Mouse (Mus musculus): ENCODE data around the gene 4930505A04Rik. TPM values are rescaled to one million over a fixed set of nuclear protein-coding genes. Genes with fewer than 3 reads are reported as not detected.

4930505A04Rik gene
- polyA plus RNA-seq (2015; fragmentation: Nextera tagmentation; extraction: Ambion mirVana): not detected in 2 replicates

DNA sequence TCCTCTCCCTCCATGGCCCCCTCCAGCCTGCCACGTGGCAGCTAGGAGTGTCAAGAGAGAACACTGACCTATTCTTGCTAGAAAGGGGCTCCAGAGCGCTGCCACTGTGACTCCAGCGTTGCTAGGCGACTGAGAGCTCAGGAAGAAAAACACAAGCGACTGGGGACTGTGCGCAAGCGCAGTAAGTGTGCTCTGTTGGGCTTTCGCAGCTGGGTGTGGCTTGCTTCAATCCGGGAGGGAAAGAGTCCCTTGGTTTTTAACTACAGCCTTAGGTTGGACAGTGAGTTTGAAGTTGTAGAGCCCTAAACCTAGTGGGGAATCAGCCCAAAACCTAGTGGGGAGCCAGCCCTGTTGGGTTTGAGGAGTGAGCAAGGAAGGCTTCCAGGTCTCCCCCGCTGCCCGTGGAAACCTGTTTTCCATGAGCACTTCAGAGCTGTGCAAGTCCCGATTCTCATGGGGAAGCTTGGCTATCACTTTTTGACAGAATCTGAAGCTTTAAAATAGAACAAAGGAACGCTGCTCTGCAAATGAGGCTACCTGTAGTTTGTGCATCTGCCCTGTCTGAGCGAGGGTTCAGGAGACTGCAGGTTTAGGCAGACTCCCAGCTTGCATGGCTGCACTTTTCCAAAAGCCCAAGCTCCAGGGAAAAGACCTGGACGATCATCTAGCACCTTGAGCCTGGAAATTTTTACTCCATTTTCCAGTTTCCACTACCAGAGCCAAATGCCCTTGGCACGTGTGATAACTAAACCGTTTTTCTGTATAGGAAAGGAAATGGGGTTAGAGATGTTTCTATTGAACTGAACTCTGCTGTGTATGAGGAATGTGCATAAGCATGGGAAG lies at the start of gene 4930505A04Rik:
TSS of gene 4930505A04Rik (minus strand) at position 77 of the 843 bp plus-strand sequence.
- ATAC-seq: peak; percentile 99
- H3K36me3 ChIP-seq: no peaks in the 10 kb centered on the region
- H3K27me3 ChIP-seq (replicated peaks): no peaks in the 10 kb centered on the region
- H3K9me3 ChIP-seq: no peaks in the 10 kb centered on the region
- H3K4me3 ChIP-seq (replicated peaks): peak within 1 kb of the TSS; percentile 38
- H3K9ac ChIP-seq: peak within 1 kb of the TSS; percentile 43
- H3K4me1 ChIP-seq (replicated peaks): no peaks in the 10 kb centered on the region; the same call in 1 of the 2 replicates
- peak within 1 kb of the TSS; percentile 34 for H3K27ac ChIP-seq
- peak within 1 kb of the TSS; percentile 80 for H3K4me2 ChIP-seq (replicated peaks)
- WGBS: 6% methylated on average over 17 of the region's 17 CpGs

GRCm38 (mm10) chr11:30517133-30517532 lies 45.5 kb upstream of the 4930505A04Rik start:
- WGBS: 83% methylated on average over 2 of the region's 2 CpGs
- no peak overlapping the region for H3K9ac ChIP-seq

GRCm38 (mm10) chr11:30508178-30508577 lies 36.6 kb upstream of the 4930505A04Rik start:
- no peak overlapping the region for H3K4me2 ChIP-seq (replicated peaks)
- H3K9ac ChIP-seq: no peak overlapping the region
- H3K36me3 ChIP-seq: no peaks in the 10 kb centered on the region
- no peaks in the 10 kb centered on the region for H3K9me3 ChIP-seq
- no peak overlapping the region for H3K27ac ChIP-seq
- H3K4me1 ChIP-seq (replicated peaks): no peaks in the 10 kb centered on the region
- 81% methylated on average over 4 of the region's 4 CpGs for WGBS
- no peaks in the 10 kb centered on the region for H3K27me3 ChIP-seq (replicated peaks)
- H3K4me3 ChIP-seq (replicated peaks): no peak overlapping the region
- no peak for ATAC-seq

More at GRCm38 (mm10) chr11:30517133-30517532, 45.5 kb upstream of the 4930505A04Rik start:
- Histone ChIP-seq H3K4me2 (replicated peaks) (no peak overlapping the region), H3K9me3 (no peaks in the 10 kb centered on the region), H3K27ac (no peak overlapping the region), H3K4me1 (replicated peaks) (no peaks in the 10 kb centered on the region), H3K27me3 (replicated peaks) (no peaks in the 10 kb centered on the region), H3K36me3 (no peaks in the 10 kb centered on the region), H3K4me3 (replicated peaks) (no peak overlapping the region)
- no peak for ATAC-seq

DNA sequence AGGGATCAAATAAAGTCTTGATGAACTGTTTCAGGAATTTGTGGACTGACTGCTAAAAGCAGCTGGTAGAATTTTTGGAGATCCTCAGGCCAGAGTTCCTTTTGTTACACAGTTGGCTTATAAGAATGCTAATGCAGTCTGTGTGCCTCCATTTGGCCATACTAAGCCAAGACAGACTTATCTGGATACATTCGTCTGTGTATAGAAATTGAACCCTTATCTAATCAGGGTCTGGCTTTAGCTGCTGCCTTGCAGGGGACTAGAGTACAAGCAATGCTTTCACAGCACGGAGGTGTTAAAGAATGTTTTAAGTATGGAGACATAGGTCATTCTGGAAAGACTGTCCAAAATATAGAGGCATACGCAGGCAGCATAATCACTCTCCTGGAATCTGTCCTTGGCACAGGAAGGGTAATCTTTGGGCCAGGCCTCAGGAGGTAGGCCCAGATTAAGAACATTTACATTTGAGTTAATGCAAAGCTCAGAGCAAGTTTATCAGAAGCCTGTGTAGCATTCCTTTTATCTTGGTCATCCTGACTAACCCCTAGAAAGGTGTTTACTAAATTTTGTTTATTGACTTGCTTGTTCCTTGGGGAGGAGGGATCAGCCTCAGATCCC lies 27.2 kb upstream of the 4930505A04Rik start:
- Histone ChIP-seq H3K9me3 (no peaks in the 10 kb centered on the region), H3K4me1 (replicated peaks) (no peaks in the 10 kb centered on the region), H3K27ac (no peak overlapping the region), H3K4me2 (replicated peaks) (no peak overlapping the region), H3K36me3 (no peaks in the 10 kb centered on the region), H3K9ac (no peak overlapping the region), H3K4me3 (replicated peaks) (no peak overlapping the region), H3K27me3 (replicated peaks) (no peaks in the 10 kb centered on the region)
- WGBS: 59% methylated on average over 3 of the region's 3 CpGs
- ATAC-seq: no peak

- Histone ChIP-seq H3K27me3 (replicated peaks) (no peaks in the 10 kb centered on the region), H3K4me1 (replicated peaks) (no peaks in the 10 kb centered on the region), H3K36me3 (no peaks in the 10 kb centered on the region), H3K27ac (no peak overlapping the region), H3K9me3 (no peaks in the 10 kb centered on the region), H3K9ac (no peak overlapping the region), H3K4me3 (replicated peaks) (no peak overlapping the region), H3K4me2 (replicated peaks) (no peak overlapping the region)
- WGBS: 67% methylated on average over 2 of the region's 2 CpGs
- no peak for ATAC-seq
Measured at GRCm38 (mm10) chr11:30497151-30497550, 25.5 kb upstream of the 4930505A04Rik start.

- no peak for ATAC-seq
- Histone ChIP-seq H3K9ac (no peak overlapping the region), H3K9me3 (no peaks in the 10 kb centered on the region), H3K27ac (no peak overlapping the region), H3K36me3 (no peaks in the 10 kb centered on the region), H3K4me1 (replicated peaks) (no peaks in the 10 kb centered on the region), H3K4me3 (replicated peaks) (no peak overlapping the region), H3K4me2 (replicated peaks) (no peak overlapping the region), H3K27me3 (replicated peaks) (no peaks in the 10 kb centered on the region)
Measured at GRCm38 (mm10) chr11:30491515-30492260, 20.1 kb upstream of the 4930505A04Rik start.

GRCm38 (mm10) chr11:30488183-30488582 lies 16.6 kb upstream of the 4930505A04Rik start:
- H3K27me3 ChIP-seq (replicated peaks): no peaks in the 10 kb centered on the region
- no peak overlapping the region for H3K9ac ChIP-seq
- H3K4me3 ChIP-seq (replicated peaks): no peak overlapping the region
- no peak overlapping the region for H3K27ac ChIP-seq
- WGBS: 87% methylated on average over 10 of the region's 10 CpGs
- ATAC-seq: no peak
- H3K36me3 ChIP-seq: no peaks in the 10 kb centered on the region
- H3K4me2 ChIP-seq (replicated peaks): no peak overlapping the region
- H3K4me1 ChIP-seq (replicated peaks): no peaks in the 10 kb centered on the region
- H3K9me3 ChIP-seq: no peaks in the 10 kb centered on the region

GRCm38 (mm10) chr11:30483286-30483685 lies 11.7 kb upstream of the 4930505A04Rik start:
- no peak overlapping the region for H3K27ac ChIP-seq
- no peak for ATAC-seq
- H3K36me3 ChIP-seq: no peaks in the 10 kb centered on the region
- H3K4me3 ChIP-seq (replicated peaks): no peak overlapping the region
- H3K9ac ChIP-seq: no peak overlapping the region
- H3K4me2 ChIP-seq (replicated peaks): no peak overlapping the region
- no peaks in the 10 kb centered on the region for H3K9me3 ChIP-seq
- 73% methylated on average over 4 of the region's 4 CpGs for WGBS
- H3K27me3 ChIP-seq (replicated peaks): no peaks in the 10 kb centered on the region
- no peaks in the 10 kb centered on the region for H3K4me1 ChIP-seq (replicated peaks)

DNA sequence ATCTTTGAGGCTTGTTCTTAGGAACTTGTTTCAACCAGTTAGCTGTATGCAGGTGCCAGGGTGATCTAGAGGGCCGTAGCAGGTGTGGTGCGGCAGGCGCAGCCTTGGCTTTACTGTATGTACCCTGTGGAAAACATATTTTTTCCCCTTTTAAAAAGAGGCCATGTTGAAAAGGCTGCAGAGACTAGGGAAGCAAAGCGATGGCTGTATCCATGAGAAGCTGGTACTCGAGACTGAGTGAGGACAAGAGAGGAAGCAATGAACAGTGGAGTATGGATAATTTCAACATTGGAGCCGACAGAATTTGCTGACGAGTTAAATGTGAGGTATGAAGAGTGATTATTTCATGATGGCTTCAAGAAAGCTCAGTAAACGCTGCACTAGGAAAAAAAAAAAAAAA lies 440 bp downstream of the 4930505A04Rik start:
- Histone ChIP-seq H3K9me3 (no peaks in the 10 kb centered on the region), H3K36me3 (no peaks in the 10 kb centered on the region), H3K27me3 (replicated peaks) (no peaks in the 10 kb centered on the region), H3K4me2 (replicated peaks) (peak overlapping the region; percentile 80), H3K9ac (no peak overlapping the region), H3K4me1 (replicated peaks) (no peaks in the 10 kb centered on the region; the same call in 1 of the 2 replicates), H3K27ac (no peak overlapping the region), H3K4me3 (replicated peaks) (no peak overlapping the region)
- 63% methylated on average over 8 of the region's 8 CpGs for WGBS
- peak; percentile 15; the same call in 1 of the 2 replicates for ATAC-seq

- H3K9ac ChIP-seq: no peak overlapping the region
- H3K4me1 ChIP-seq (replicated peaks): no peaks in the 10 kb centered on the region
- H3K9me3 ChIP-seq: no peaks in the 10 kb centered on the region
- H3K36me3 ChIP-seq: no peaks in the 10 kb centered on the region
- no peak overlapping the region for H3K4me3 ChIP-seq (replicated peaks)
- no peak overlapping the region for H3K4me2 ChIP-seq (replicated peaks)
- ATAC-seq: no peak
- 79% methylated on average over 4 of the region's 4 CpGs for WGBS
- no peak overlapping the region for H3K27ac ChIP-seq
- no peaks in the 10 kb centered on the region for H3K27me3 ChIP-seq (replicated peaks)
Measured at GRCm38 (mm10) chr11:30454331-30454730, 17.3 kb downstream of the 4930505A04Rik start.

GRCm38 (mm10) chr11:30448126-30448525 lies 23.5 kb downstream of the 4930505A04Rik start:
- WGBS: 86% methylated on average over 2 of the region's 2 CpGs
- no peak overlapping the region for H3K4me3 ChIP-seq (replicated peaks)
- H3K36me3 ChIP-seq: no peaks in the 10 kb centered on the region
- no peaks in the 10 kb centered on the region for H3K4me1 ChIP-seq (replicated peaks)
- H3K9me3 ChIP-seq: no peaks in the 10 kb centered on the region
- no peak overlapping the region for H3K4me2 ChIP-seq (replicated peaks)
- no peak overlapping the region for H3K9ac ChIP-seq
- no peaks in the 10 kb centered on the region for H3K27me3 ChIP-seq (replicated peaks)
- no peak for ATAC-seq
- no peak overlapping the region for H3K27ac ChIP-seq

DNA sequence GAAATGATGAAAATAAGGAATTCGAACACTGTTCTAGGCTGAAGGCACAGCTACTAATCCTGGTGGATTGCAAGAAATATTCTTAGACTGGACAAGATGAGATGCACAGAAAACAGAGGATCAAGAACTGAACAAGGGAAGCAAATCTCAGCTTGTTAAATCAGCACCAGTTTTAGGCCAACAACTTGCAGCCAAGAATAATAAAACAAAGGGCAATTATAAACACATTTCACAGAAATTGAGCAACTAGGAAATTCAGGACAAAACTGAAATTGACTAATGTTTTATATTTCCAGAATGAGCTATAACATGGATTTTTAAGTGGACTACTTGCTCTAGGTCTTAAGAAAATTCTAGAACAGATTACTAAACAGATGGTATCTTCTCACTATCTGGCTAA lies 24.1 kb downstream of the 4930505A04Rik start:
- no peaks in the 10 kb centered on the region for H3K4me1 ChIP-seq (replicated peaks)
- H3K9me3 ChIP-seq: no peaks in the 10 kb centered on the region
- H3K27me3 ChIP-seq (replicated peaks): no peaks in the 10 kb centered on the region
- H3K4me2 ChIP-seq (replicated peaks): no peak overlapping the region
- H3K4me3 ChIP-seq (replicated peaks): no peak overlapping the region
- no peak overlapping the region for H3K27ac ChIP-seq
- H3K36me3 ChIP-seq: no peaks in the 10 kb centered on the region
- 84% methylated on average over 1 of the region's 1 CpGs for WGBS
- ATAC-seq: no peak
- no peak overlapping the region for H3K9ac ChIP-seq
